Mouse (Mus musculus) ovary, postnatal 36 days (tissue): ENCODE results near the gene Taf1.

Experiments
- DNase-seq: peaks from one replicate; pipeline ENCODE4 v3.0.0; 2022; ENCODE audit warnings: low spot score, mixed read lengths

Taf1 gene

DNA sequence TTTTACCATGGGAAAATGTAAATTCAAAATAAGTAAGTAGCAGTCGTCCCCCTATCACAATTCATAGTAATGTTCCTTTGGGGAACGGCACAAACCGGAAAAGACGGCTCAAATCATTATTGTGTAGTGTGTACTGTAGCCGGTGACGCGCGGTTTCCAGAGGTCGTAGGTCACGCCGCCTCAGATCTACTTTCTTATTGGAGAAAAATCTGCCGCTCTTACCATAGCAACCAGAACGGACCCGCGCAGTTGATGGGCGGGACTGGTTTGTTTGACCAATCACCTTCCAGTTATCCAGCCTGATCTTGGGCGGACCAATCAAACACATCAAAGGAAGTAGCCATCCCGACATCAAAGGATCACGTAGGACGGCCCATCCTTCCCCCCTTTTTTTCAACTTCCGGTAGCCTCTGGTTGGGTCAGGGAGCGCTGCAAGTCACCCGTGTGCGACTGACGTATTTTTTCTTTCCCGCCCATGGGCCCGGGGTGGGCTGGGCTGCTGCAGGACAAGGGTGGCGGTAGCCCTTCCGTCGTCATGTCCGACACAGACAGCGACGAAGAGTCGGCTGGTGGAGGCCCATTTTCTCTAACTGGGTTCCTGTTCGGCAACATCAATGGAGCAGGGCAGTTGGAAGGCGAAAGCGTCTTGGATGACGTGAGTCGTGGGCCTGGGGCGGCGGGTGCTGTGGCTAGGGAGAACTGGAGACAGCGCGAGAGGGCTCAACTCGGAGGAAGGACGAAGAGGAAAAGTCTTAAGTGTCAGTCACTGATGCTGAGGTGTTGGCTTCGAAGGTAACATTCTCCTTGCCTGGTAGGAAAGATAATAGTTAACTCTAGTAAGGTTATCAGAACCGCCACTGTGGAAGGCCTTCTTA lies at the start of gene Taf1:
Taf1 (plus strand) TSS at position 388 of the 875 bp plus-strand sequence.
- peak; percentile 82 for DNase-seq

DNA sequence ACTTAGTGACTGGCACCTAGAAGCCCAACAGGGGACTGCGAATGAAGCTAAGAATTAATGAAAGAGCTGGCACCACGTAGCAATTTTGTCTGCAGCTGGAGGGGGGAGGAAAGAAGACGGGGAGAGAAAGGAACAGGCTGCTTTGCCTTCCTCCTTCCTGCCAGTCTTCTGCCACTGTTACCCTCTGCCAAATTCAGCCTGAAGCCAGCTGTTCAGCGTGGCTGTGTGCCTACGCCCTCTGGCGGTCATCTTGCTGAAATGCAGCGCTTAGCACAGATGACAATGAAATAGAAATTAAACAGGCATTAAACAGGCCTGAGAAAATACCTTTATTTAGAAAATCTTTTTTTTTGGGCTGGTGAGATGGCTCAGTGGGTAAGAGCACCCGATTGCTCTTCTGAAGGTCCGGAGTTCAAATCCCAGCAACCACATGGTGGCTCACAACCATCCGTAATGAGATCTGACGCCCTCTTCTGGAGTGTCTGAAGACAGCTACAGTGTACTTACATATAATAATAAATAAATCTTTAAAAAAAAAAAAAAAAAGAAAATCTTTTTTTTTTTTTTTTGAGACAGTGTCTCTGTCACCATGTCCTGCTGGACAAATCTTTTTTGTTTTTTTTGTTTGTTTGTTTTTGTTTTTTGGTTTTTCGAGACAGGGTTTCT lies 45.9 kb upstream of the Taf1 start:
- DNase-seq = peak; percentile 18

DNA sequence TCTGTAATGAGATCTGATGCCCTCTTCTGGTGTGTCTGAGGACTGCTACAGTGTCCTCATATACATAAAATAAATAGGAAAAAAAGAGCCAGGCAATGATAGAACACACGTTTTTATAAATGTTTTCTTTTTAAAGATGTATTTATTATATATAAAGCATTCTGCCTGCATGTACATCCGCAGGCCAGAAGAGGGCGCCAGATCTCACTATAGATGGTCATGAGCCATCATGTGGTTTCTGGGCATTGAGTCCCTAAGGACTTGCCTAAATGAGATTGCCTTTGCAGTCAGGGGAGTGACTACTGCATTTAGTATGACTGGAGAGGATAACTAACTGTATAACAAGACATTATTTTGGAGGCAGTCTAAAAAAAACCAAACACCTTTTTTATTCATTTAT lies 27.9 kb upstream of the Taf1 start:
- DNase-seq = no peak

DNA sequence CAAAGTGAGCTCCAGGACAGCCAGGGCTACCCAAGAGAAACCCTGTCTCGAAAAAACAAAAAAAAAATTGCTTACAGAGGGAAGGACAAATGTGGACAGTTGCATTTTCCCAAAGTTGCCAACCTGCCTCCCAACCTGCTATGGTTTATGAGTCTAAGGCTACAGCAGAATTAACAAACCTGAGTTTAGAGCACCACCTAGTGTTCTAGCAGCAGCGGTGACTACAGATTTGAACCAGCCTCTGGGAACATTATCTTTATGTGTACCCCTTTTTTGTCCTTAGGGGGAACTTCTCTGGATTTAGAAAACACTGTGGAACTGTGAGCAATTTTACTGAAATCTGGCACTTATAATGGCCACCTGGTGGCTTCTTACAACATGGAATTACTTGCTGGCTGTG lies 16.8 kb upstream of the Taf1 start:
- DNase-seq = no peak

DNA sequence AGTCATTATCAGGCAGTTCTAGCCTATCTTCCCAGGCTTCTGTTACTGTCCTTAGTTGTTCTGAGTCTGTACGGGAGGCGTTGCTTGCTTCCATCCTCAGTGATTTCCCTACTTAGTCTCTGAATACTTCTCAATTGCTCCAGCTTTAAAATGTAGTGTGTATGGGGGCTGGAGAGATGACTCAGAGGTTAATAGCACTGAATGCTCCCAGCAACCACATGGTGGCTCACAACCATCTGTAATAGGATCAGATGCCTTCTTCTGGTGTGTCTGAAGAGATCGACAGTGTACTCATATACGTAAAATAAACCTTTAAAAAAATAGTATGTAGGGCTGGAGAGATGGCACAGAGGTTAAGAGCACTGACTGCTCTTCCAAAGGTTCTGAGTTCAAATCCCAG lies 14.5 kb upstream of the Taf1 start:
- no peak for DNase-seq

DNA sequence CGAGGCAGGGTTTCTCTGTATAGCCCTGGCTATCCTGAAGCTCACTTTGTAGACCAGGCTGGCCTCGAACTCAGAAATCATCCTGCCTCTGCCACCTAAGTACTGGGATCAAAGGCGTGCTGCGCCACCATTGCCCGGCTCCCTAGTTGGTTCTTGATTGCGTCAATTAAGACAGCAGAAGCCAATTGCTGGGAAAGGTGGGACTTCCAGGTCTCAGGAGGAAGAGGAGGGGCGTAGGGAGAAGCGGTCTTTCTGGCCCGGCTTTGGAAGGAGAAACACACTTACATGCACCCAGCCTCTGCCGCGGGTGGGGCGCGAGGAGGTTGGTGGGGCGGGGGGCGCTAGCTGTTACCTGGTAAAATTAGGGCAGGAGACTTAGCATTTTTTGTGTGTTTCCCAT lies 10.5 kb upstream of the Taf1 start:
- DNase-seq = no peak

DNA sequence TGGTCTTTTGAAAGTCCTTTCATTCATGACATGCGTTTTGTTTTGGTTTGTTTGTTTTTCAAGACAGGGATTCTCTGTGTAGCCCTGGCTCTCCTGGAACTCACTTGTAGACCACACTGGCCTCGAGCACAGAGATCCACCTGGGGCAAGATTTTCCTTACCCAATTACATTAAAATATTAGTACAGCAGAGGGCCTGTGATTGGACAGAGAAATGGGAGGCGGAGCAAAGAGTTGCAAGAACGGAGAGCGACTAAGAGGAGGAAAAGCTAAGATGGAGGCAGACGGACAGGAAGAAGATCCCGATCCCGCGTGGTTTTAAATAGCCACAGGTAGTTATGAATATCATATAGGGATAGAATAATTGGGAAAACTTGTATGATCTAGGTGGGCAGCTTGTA lies 5.2 kb upstream of the Taf1 start:
- DNase-seq = no peak

DNA sequence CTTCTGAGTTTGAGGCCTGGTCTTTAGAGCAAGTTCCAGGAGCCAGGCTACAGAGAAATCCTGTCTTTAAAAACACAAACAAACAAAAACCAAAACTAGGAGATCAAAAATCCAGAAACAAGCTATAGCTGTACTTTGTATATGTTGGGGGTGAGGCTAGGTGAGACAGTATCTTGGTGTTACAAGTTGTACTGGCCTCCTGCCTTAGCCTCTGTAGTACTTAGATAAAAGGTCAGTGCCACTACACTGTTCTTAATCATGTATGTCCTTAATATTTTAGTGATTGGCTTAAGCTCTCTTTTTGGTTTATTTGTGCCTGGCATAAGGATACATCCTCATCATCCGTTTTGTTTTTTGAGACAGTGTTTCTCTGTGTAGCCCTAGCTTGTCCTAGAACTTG lies 52.9 kb downstream of the Taf1 start:
- no peak for DNase-seq

DNA sequence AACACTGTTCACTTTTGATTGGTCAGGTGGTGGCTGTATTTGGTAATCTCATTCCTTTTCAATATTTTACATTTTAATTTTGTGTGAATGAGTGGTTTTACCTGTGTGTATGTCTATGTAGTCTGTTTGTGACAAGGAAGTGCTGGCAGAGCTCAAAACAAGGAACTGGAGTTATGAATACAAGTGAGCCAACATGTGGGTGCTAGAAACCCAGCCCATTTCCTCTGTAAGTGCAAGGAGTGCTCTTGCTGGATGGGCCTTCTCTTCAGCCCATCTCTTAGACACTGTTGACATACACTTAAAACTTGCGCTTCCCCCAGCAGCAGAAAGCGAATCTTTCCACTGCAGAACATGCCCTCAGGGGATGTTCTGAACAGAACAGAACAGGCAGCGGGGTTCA lies 83.6 kb downstream of the Taf1 start:
- no peak for DNase-seq

DNA sequence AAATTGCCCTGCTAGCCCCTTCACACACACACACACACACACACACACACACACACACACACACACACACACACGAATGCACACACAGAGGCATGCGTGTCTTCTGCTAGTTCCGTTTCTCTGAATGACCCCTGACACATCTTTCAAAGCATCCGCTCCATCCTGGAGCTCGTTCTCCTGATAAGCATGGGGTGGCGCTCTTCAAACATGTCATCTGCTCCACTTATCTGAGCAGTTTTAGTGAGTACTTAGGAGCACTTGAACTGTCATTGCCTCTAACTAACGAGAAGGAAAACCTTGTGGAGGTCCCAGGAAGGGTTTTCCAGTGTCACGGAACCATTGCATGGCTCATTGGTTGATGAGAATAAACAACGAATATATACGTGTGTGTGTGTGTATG lies 85.4 kb downstream of the Taf1 start:
- DNase-seq = no peak

DNA sequence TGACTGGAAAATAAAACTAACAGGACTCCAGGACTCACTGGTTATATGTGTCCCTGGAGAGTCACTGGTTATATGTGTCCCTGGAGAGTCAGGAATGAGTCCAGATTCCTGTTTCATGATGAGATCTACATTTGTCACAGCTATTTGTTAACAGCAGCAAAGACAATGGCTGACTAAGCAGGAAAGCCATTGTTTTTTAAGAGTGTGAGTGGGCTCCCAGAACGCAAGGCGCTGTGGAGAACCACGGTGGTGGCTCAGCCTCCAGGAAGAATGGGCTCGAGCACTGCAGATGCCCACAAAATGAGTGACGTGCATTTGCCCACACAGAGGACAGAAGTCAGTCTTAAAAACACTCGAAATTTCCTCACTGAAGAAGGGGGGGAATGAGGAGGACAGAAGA lies 87.8 kb downstream of the Taf1 start:
- no peak for DNase-seq

DNA sequence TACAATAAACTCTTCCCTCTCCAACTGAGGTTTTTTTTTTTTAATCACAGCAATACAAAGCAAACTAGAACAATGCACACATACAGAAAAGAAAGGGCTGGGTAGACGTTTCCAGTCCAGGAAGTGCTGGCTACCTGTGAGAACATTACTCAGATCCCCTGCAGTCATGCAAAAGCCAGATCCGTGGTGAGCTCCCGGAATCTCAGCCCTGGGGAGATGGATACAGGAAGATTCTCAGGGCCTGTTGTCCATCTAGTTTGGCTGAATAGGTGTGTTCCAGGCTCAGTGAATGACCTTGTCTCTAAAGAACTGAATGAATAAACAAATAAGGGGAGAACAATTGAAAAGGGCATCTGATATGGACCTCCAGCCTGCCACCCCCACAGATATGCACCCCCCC lies 90.0 kb downstream of the Taf1 start:
- no peak for DNase-seq

DNA sequence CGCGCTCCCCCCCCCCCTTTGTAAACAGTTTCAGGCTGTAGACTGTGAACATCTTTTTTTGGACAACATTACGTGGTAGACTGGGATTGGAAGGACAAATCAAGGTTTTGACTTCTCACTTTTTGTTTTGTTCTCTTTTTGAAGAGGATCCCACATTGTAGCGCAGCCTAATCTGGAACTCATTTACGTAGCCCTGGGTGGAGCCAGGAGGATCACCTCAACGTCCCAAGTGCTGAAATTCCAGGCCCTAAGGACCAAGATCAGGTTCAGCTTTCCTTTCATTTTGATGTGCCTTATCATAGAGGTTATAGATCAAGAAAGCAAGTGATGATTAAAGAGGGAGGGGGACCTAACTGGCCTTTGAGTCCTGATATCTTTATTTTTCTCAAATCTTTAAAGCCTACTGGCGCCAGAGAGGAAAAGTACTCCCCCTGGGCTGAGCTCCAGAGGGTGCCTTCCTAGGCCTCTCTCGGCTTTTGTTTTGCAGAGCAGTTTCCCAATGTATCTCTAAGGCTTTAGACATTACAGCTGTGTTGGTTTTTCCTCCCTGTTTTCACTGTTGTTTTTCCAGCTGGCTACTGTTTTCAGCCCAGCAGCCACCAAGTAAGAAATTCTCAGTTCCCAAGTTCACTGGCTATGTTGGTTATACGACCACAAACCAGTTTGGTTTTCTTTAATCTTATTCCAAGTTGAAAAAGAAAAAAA lies 104.4 kb downstream of the Taf1 start:
- DNase-seq = no peak

DNA sequence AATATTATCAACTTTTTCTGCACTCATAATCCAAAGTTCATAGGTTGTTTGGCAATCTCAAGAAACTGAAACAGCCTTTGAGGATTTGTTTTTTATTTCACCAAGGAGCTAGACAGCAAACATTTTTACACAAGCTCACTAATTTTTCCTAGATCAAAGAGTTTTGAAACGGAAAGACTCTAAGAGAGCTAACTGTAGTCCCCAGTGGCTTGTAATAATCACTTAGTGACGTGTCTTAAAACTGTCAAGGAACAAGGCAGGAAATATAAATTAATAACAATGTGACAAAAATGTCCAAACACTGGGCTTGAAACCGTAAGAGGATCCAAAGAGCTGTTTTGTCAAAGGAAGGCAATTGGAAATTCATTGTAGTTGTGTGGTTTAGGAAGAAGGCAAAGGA lies 106.3 kb downstream of the Taf1 start:
- DNase-seq = no peak

DNA sequence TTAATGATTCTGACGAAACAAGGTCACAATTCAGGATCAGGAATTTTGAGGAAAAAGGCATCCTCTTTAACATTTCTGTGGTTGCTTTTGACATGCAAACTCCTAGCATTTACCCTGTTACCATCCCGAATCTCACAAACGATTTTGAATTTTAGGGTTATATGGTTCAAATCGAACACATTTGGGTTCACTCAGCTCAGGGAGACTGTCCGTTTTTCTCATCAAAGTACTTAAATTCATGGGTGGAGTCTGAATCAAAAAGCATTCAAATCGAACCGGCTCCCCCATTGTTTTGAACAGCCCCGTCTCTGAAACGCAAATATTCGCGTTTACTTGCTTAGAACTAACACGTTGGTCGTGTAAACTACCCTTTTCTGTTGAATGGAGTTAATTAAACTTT lies 106.8 kb downstream of the Taf1 start:
- DNase-seq = no peak

DNA sequence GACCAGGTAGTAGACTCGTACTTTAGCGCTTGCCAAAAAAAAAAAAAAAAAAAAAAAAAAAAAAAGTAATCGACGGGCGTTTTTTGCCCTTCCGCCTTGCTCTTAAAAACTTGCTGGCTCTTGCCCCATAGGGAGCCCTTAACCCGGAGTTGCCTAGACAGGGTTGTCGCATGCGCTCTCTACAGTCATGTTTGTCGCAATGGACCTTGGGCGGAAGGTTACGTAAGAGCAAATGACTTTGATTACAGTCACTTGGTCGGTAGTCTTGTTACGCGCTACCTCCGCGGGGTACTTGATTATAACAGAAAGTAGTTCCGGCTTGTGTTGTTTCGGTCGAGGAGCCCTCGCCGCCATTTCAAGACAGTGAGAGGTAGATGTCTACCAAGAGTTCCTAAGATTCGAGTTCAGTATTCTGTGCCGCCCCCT lies 107.2 kb downstream of the Taf1 start, which contains the start of gene Ogt:
Ogt (plus strand) TSS at position 320 of the 426 bp plus-strand sequence.
- DNase-seq = peak; percentile 82

DNA sequence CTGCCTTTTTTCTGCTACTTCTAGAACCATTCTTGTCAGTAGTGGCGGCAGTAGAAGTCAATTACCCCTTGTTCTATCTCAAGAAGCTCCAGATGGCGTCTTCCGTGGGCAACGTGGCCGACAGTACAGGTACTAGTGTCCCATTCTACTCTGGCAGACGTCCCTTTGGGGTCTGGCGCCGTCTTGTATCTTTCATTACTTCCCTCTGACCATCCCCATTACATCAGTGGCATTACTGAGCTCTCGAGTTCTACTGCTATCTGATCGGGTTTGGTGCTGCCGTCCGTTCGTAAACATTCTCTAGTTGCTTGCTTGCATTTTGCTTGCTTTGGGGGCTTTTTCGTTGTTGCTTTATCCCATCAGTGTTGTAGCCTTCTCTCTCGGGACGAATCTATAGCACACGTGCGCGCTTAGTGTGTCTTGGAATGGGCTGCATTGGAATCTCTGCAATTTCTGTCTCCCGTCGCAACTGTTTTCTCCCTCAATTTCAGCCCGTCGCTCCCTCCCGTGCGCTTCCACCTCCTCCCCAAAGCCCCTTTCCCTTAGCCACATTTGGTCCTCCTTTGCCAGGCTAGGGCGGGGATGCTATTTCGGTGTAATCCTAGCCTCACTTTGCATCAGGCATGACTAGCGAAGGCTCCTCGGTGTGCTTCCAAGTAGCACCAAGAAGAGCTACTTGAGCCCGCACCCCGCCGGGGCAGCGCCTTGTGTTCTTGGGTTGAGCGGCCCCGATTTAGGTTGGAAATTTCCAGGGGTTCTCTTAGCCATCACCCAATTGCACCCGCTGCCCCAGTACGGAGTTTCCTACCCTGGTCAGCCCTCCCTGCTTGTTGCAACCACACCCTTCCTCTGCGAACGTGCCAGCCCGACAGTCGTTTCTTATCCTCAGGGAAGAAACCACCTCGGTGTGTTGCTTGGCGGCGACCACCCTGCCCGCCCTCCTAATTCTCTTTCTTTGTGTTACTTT lies 107.9 kb downstream of the Taf1 start:
- peak; percentile 28 for DNase-seq

DNA sequence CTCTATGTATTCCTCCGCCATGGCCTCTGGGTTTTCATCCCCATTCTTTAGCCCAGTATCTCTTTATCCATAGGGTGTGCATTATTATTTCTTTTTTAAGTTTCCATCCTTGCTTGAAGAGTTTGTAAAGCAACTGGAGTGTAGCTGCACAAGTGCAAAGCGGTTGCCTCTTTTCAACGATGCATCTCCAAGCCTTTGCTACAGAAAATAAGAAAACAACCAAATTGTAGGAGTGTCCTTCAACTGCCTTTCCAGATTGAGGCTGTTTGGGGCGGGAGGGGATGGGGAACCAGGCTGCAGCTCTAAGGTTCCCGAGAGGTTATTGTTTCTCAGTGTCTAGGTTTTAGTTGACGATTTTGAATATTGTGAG lies 108.6 kb downstream of the Taf1 start:
- no peak for DNase-seq

DNA sequence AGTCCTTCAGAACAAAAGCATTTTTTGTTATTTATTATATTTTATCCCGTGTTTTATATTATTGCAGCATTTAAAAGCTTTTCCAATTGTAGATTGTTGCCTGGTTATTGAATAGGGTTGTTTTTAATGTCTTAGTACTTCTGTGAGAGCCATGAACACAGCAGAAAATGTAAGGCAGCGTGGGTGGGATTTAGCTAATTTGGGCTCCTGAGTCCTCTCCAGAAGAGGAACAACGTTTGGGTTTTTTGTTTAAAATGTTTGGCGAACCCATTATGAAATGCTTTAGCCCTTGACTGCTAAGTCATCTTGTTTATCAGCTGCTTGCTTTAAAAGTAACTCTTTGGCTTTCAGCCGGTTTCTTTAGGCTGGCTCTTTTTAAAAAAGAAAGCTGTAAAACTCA lies 109.6 kb downstream of the Taf1 start:
- no peak for DNase-seq

DNA sequence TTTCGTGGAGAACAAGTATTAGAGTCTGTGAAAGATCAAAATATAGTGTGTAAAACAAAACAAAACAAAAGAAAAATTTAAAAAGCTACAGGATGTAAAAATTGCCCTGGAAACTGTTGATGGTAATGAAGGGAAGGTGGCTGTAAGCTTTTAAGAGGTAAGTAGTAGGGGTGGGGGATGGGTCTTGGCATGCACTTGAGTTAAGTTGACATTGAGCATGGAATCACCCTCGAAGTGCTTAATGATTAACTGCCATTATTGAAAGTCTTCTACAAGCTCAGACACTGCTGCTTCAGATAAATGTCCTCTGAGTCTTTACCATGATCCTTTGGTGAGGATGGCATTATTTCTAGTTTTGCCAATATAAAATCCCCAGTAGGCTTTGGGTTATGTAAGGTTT lies 112.8 kb downstream of the Taf1 start:
- no peak for DNase-seq

DNA sequence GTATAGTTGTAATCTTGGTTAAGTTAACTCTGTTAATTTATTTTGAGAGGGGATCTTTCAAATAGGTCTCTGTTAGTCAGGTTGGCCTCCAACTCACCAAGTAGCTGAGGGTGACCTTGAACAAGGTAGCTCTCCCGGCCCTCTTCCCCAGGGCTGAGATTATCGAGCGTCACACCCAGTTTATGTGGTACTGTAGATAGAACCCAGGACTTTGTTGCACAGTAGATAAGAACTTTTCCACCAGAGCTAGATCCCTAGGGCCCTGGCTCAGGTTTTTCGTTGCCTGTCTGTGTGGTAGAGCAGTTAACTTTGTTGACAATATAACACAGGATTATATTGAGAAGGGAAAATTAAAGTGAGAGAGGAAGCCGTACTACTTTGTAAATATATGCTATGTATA lies 114.1 kb downstream of the Taf1 start:
- no peak for DNase-seq
